Mouse (Mus musculus): Measurements from ENCODE around the gene Dctn2.
A peak's percentile ranks its signal among the peaks of the same experiment; 100 is the strongest.
"Not testable (repeated sequence)": the region's sequence is repeated elsewhere in the genome, so short reads cannot be mapped to it uniquely, and the experiment has no call there.

Dctn2 gene

GRCm38 (mm10) chr10:127289573-127290191 lies 23.5 kb downstream of the Dctn2 start:
- peak; percentile 60 for DNase-seq (ENCODE audit: low spot score)

GRCm38 (mm10) chr10:127290307-127290929 lies 24.2 kb downstream of the Dctn2 start:
- DNase-seq (ENCODE audit: low spot score) = peak; percentile 100

GRCm38 (mm10) chr10:127290930-127291880 lies 25.0 kb downstream of the Dctn2 start:
- no peak for DNase-seq (ENCODE audit: low spot score)

GRCm38 (mm10) chr10:127291881-127292638 lies 25.9 kb downstream of the Dctn2 start:
- DNase-seq (ENCODE audit: low spot score) = no peak

- no peak for DNase-seq (ENCODE audit: low spot score)
Observed at GRCm38 (mm10) chr10:127292987-127293538, 26.9 kb downstream of the Dctn2 start.

- DNase-seq (ENCODE audit: low spot score) = no peak
Observed at GRCm38 (mm10) chr10:127293590-127294113, 27.5 kb downstream of the Dctn2 start.

- DNase-seq (ENCODE audit: low spot score) = no peak
Observed at GRCm38 (mm10) chr10:127294895-127295510, 28.8 kb downstream of the Dctn2 start.

GRCm38 (mm10) chr10:127295986-127296794 lies 30.0 kb downstream of the Dctn2 start:
- no peak for DNase-seq (ENCODE audit: low spot score)

GRCm38 (mm10) chr10:127297015-127297871 lies 31.1 kb downstream of the Dctn2 start:
- DNase-seq (ENCODE audit: low spot score) = no peak

- no peak for DNase-seq (ENCODE audit: low spot score)
Observed at GRCm38 (mm10) chr10:127300361-127300760, 34.2 kb downstream of the Dctn2 start.

GRCm38 (mm10) chr10:127303136-127303535 lies 37.0 kb downstream of the Dctn2 start:
- no peak for DNase-seq (ENCODE audit: low spot score)

- not testable (repeated sequence) for DNase-seq (ENCODE audit: low spot score)
Observed at GRCm38 (mm10) chr10:127309167-127309566, 43.0 kb downstream of the Dctn2 start.

- no peak for DNase-seq (ENCODE audit: low spot score)
Observed at GRCm38 (mm10) chr10:127310523-127311475, 44.6 kb downstream of the Dctn2 start.

- DNase-seq (ENCODE audit: low spot score) = peak; percentile 96
Observed at GRCm38 (mm10) chr10:127311476-127312355, 45.5 kb downstream of the Dctn2 start, which contains the start of gene Mars. Gene Mars (minus strand): TSS chr10:127311786.

GRCm38 (mm10) chr10:127312356-127312676 lies 46.1 kb downstream of the Dctn2 start:
- peak; percentile 87 for DNase-seq (ENCODE audit: low spot score)

- no peak for DNase-seq (ENCODE audit: low spot score)
Observed at GRCm38 (mm10) chr10:127312858-127313257, 46.7 kb downstream of the Dctn2 start.

GRCm38 (mm10) chr10:127313516-127313915 lies 47.3 kb downstream of the Dctn2 start:
- DNase-seq (ENCODE audit: low spot score) = not testable (repeated sequence)
